Mouse (Mus musculus) stomach, postnatal 0 days (tissue): ENCODE results near the gene Slx4ip.

Experiments used
- CTCF ChIP-seq: IDR thresholded peaks from 2 replicates; pipeline ENCODE4 v1.5.1; 2016; ENCODE audit warnings: antibody characterized with exemption, low read depth, mild to moderate bottlenecking, moderate library complexity
- EP300 ChIP-seq: optimal IDR thresholded peaks from 2 replicates; pipeline ENCODE3; 2016; ENCODE audit warnings: antibody characterized with exemption

GRCm38 (mm10) chr2:137079721-137080320 lies 188.8 kb downstream of the Slx4ip start:
- no peak for TF ChIP-seq EP300
- no peak for TF ChIP-seq CTCF
